Comparison of ENCODE assay signal across 16 mouse cellular contexts in the genomic region with DNA sequence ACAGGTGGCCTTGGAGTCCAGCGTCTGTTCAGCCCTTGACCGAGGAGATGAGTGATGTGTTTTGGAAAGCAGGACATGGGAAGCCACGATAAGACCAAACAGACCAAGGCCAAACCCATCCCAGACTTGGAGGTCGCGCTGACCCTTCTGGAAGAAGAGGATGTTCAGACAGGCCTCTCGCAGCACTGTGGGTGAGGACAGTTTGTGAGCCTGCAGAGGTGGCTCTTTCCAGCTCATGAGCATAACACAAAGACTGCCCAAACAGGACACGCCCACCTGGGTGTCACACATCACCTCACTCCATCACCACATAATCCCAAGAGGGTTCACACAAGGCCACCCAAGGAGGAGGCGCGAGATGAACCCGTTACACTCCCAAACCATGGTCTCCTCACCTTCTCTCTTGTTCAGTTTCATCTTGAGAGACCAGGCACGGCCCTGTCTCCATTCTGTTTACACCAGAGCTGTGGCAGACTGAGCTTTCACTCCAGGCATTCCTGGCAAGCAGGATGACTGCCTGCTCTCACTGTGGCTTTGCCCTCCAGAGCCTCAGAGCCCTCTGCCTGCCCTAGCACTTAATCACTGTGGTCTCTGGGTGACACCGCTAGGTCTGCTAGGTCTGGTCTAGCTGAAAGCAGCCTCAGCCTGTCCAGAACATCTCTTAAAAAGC. TPM values are rescaled to one million over a fixed set of nuclear protein-coding genes. Genes with fewer than 3 reads are reported as not detected.
DNase-seq lines count a peak whose midpoint lies in the region; ATAC-seq and TF ChIP-seq lines count a peak whose summit lies in the region.
"Had no signal": no experiment of that assay in that cellular context is flagged by ENCODE, and none has a peak within 500 bp of the region (broad histone marks: within the 10 kb centered on the region; RNA-seq: fewer than 3 reads in every experiment).

No protein-coding gene starts in this region.

- ATAC-seq in midbrain, postnatal 0 days (ENCODE audit: low FRiP score): no peak; the same call in 1 of the 2 replicates
- ATAC-seq: midbrain, embryonic 16.5 days had no signal

- TF ChIP-seq CTCF in midbrain, postnatal 0 days (IDR thresholded peaks at IDR 0.05): no peak

- H3K4me2 ChIP-seq in midbrain, postnatal 0 days (ENCODE audit: low read depth, low read length, poor library complexity, severe bottlenecking): no peak overlapping the region

- DNase-seq in heart, embryonic 10.5 days (ENCODE audit: low spot score): peak; percentile 81
- DNase-seq in heart, adult 9 months (ENCODE audit: low spot score in 2 of 2): no peak
- DNase-seq in midbrain, embryonic 10.5 days (ENCODE audit: low spot score): no peak
- DNase-seq in midbrain, postnatal 0 days (ENCODE audit: low spot score): no peak
- DNase-seq in adrenal gland, postnatal 36 days: peak; percentile 78 to 82
- no peak for DNase-seq in thymus, postnatal 10 days (ENCODE audit: low spot score in 2 of 2)
- no peak for DNase-seq in embryo, embryonic 10.5 days (ENCODE audit: low spot score)
- no peak for DNase-seq in left cerebral cortex, adult 18-20 months (ENCODE audit: low spot score in 2 of 2)
- DNase-seq: cerebellum, adult 11 months; cerebellum, postnatal 36 days; gastrocnemius, postnatal 25 days; retina, postnatal 1 day had no signal

- no peaks in the 10 kb centered on the region for H3K27me3 ChIP-seq in heart, embryonic 10.5 days (ENCODE audit: insufficient read depth, poor library complexity, severe bottlenecking)
- H3K27me3 ChIP-seq in midbrain, embryonic 10.5 days (ENCODE audit: low read depth, poor library complexity, severe bottlenecking): no peaks in the 10 kb centered on the region
- H3K27me3 ChIP-seq in midbrain, postnatal 0 days (ENCODE audit: insufficient read depth, low read length): no peaks in the 10 kb centered on the region

- peaks cover 2% of the 10 kb centered on the region; the same call in 1 of the 2 replicates for H3K36me3 ChIP-seq in heart, embryonic 10.5 days
- H3K36me3 ChIP-seq in midbrain, embryonic 10.5 days: peaks cover 63% of the 10 kb centered on the region
- no peaks in the 10 kb centered on the region for H3K36me3 ChIP-seq in midbrain, postnatal 0 days (ENCODE audit: insufficient read depth, low read length)
- H3K36me3 ChIP-seq: G1E had no signal

- H3K9me3 ChIP-seq in heart, embryonic 10.5 days: no peaks in the 10 kb centered on the region
- peaks cover 4% of the 10 kb centered on the region; the same call in 1 of the 2 replicates for H3K9me3 ChIP-seq in midbrain, embryonic 10.5 days (replicated peaks)
- no peaks in the 10 kb centered on the region for H3K9me3 ChIP-seq in midbrain, postnatal 0 days (ENCODE audit: low read length)
- H3K9me3 ChIP-seq: G1E had no signal

- H3K9ac ChIP-seq in midbrain, postnatal 0 days (replicated peaks; ENCODE audit: low read length, poor library complexity, severe bottlenecking): no peak overlapping the region

- 53% methylated on average over 12 of the region's 12 CpGs for WGBS in heart, embryonic 10.5 days
- 81% methylated on average over 12 of the region's 12 CpGs for WGBS in midbrain, embryonic 10.5 days
- 77% methylated on average over 12 of the region's 12 CpGs for WGBS in midbrain, postnatal 0 days

- peaks cover 44% of the 10 kb centered on the region for H3K4me1 ChIP-seq in heart, embryonic 10.5 days
- peaks cover 40% of the 10 kb centered on the region for H3K4me1 ChIP-seq in midbrain, embryonic 10.5 days
- no peaks in the 10 kb centered on the region for H3K4me1 ChIP-seq in midbrain, postnatal 0 days (ENCODE audit: insufficient read depth, low read length)

- H3K4me3 ChIP-seq in heart, embryonic 10.5 days: no peak overlapping the region
- H3K4me3 ChIP-seq in midbrain, embryonic 10.5 days: no peak overlapping the region
- no peak overlapping the region for H3K4me3 ChIP-seq in midbrain, postnatal 0 days (ENCODE audit: low read depth, low read length)

- peak overlapping the region; percentile 69 for H3K27ac ChIP-seq in heart, embryonic 10.5 days
- H3K27ac ChIP-seq in midbrain, embryonic 10.5 days (replicated peaks): peak overlapping the region; percentile 42
- H3K27ac ChIP-seq in midbrain, postnatal 0 days (ENCODE audit: low read depth, low read length): no peak overlapping the region
- H3K27ac ChIP-seq: kidney, postnatal 0 days; stomach, postnatal 0 days had no signal

RNA-seq across cellular contexts. Expression of gene Greb1, which starts 35.8 kb away (rescaled TPM):
- 5.5 TPM in 2 replicates for polyA plus RNA-seq in heart, embryonic 10.5 days (2016; fragmentation: Nextera tagmentation; extraction: Ambion mirVana)
- polyA plus RNA-seq in midbrain, embryonic 10.5 days (2016; fragmentation: Nextera tagmentation; extraction: Ambion mirVana): 24.0 and 31.0 TPM in 2 replicates
- total RNA-seq in midbrain, postnatal 0 days (2014; rRNA removed): 1.3 and 3.7 TPM in 2 replicates
- polyA plus RNA-seq in midbrain, postnatal 0 days (2015; fragmentation: Nextera tagmentation; extraction: Ambion mirVana): 0.39 and 0.43 TPM in 2 replicates
- 10 to 100 TPM; 29.2 to 77.1 TPM for total RNA-seq in adrenal gland, postnatal 36 days (2021)
- total RNA-seq in left cerebral cortex, adult 18-20 months (2021): 1 to 10 TPM in 1 of 2 experiments, under 1 TPM in 1; 0.98 to 1.0 TPM
- polyA plus RNA-seq: G1E had no signal

RNA-seq across cellular contexts. Expression of gene E2f6, which starts 45.9 kb away (rescaled TPM):
- polyA plus RNA-seq in heart, embryonic 10.5 days (2016; fragmentation: Nextera tagmentation; extraction: Ambion mirVana): 52.8 and 63.4 TPM in 2 replicates
- 72.8 and 73.0 TPM in 2 replicates for polyA plus RNA-seq in midbrain, embryonic 10.5 days (2016; fragmentation: Nextera tagmentation; extraction: Ambion mirVana)
- 15.8 and 23.1 TPM in 2 replicates for total RNA-seq in midbrain, postnatal 0 days (2014; rRNA removed)
- polyA plus RNA-seq in midbrain, postnatal 0 days (2015; fragmentation: Nextera tagmentation; extraction: Ambion mirVana): 17.1 and 19.3 TPM in 2 replicates
- 10 to 100 TPM; 33.8 to 39.0 TPM for total RNA-seq in adrenal gland, postnatal 36 days (2021)
- 10 to 100 TPM; 41.7 to 42.3 TPM for total RNA-seq in left cerebral cortex, adult 18-20 months (2021)

Comparison
In these comparisons a context has a peak if more than half of its experiments do, and no peak if none do; other contexts are left out.
1. DNase-seq: peak in heart, embryonic 10.5 days (single experiment) and adrenal gland, postnatal 36 days (2 of 2); none in heart, adult 9 months (0 of 2), midbrain, embryonic 10.5 days (single experiment), midbrain, postnatal 0 days (single experiment), thymus, postnatal 10 days (0 of 2), embryo, embryonic 10.5 days (single experiment) and left cerebral cortex, adult 18-20 months (0 of 2).